Mouse (Mus musculus) liver, postnatal 0 days (tissue): ENCODE results near the gene Gm48552.

Experiments
- CTCF ChIP-seq: sonication (generic); IDR thresholded peaks from 2 replicates; pipeline ENCODE4 v1.5.1; 2016; ENCODE audit warnings: antibody characterized with exemption, low read depth
- EP300 ChIP-seq: IDR thresholded peaks from 2 replicates; pipeline ENCODE4 v1.6.1; 2016; ENCODE audit warnings: antibody characterized with exemption, low read depth, mild to moderate bottlenecking

DNA sequence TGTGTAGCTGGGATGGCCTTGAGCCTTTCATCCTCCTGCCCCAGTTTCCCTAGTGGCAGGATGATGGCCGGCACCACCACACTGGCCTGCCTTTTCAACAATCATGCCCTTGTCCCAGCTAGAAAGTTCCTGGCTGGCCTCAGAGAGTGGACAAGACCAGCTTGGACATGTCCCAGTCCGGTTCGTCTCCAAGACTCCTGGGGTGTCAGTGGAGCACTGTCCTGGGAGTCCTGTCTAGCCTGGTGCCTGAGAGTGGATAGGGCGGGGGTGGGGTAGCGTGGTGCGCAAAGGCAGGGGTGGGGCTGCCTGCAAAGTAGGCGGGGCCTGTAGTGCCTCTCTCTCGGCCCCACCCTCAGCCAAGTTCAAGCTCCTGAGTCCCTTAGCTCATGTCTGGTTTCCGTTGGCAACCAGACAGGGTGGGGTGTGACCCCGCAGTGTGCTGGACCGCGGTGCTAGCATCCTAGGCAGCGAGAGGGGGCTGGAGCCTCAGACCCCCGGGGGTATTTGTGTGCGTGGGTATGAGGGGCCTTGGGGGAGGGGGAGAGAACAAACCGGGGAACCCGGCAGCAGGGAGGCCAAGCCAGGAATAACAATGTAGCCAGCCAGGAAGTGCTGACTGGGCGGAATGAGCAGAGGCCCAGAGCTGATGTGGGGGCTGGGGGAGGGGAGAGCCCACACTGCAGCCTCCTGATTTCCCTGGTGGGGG lies 12.9 kb downstream of the Gm48552 start:
- TF ChIP-seq CTCF (no peak), EP300 (no peak)
